Mouse (Mus musculus) NIH3T3 (cell line): ENCODE data around the gene Kcna7.
"Not testable (repeated sequence)": the region's sequence is repeated elsewhere in the genome, so short reads cannot be mapped to it uniquely, and the experiment has no call there.

Experiments used
- DNase-seq: peaks from one replicate; pipeline ENCODE4 v3.0.0-alpha.2; 2012; ENCODE audit warnings: low read depth

The Kcna7 gene

GRCm38 (mm10) chr7:45405091-45406075, at the start of gene Kcna7:
TSS of gene Kcna7 (plus strand) at chr7:45405653.
- peak; percentile 77 for DNase-seq

GRCm38 (mm10) chr7:45356087-45356486, 49.4 kb upstream of the Kcna7 start:
- DNase-seq = no peak

GRCm38 (mm10) chr7:45359081-45359480, 46.4 kb upstream of the Kcna7 start:
- not testable (repeated sequence) for DNase-seq

- no peak for DNase-seq
Observed at GRCm38 (mm10) chr7:45360404-45361125, 44.9 kb upstream of the Kcna7 start.

- no peak for DNase-seq
Observed at GRCm38 (mm10) chr7:45361243-45361804, 44.1 kb upstream of the Kcna7 start.

GRCm38 (mm10) chr7:45362801-45363200, 42.7 kb upstream of the Kcna7 start:
- DNase-seq = peak; percentile 49

GRCm38 (mm10) chr7:45363983-45364382, 41.5 kb upstream of the Kcna7 start:
- no peak for DNase-seq

GRCm38 (mm10) chr7:45365742-45366651, 39.5 kb upstream of the Kcna7 start:
- DNase-seq = peak; percentile 85

- DNase-seq = no peak
Observed at GRCm38 (mm10) chr7:45366652-45367019, 38.8 kb upstream of the Kcna7 start, which contains the start of gene Ppfia3. TSS of gene Ppfia3 (minus strand) at chr7:45367019.

- peak; percentile 98 for DNase-seq
Observed at GRCm38 (mm10) chr7:45367020-45367880, 38.2 kb upstream of the Kcna7 start.

- no peak for DNase-seq
Observed at GRCm38 (mm10) chr7:45368178-45368577, 37.3 kb upstream of the Kcna7 start.

GRCm38 (mm10) chr7:45369022-45369745, 36.3 kb upstream of the Kcna7 start:
- no peak for DNase-seq

GRCm38 (mm10) chr7:45369836-45370474, 35.5 kb upstream of the Kcna7 start:
- DNase-seq = no peak

GRCm38 (mm10) chr7:45370475-45371311, 34.8 kb upstream of the Kcna7 start, which contains the start of gene Lin7b:
TSS of gene Lin7b (minus strand) at chr7:45370583.
- DNase-seq = peak; percentile 28

GRCm38 (mm10) chr7:45372371-45372770, 33.1 kb upstream of the Kcna7 start:
- DNase-seq = no peak

GRCm38 (mm10) chr7:45374620-45375019, 30.8 kb upstream of the Kcna7 start:
- DNase-seq = no peak

- DNase-seq = no peak
Observed at GRCm38 (mm10) chr7:45376057-45376456, 29.4 kb upstream of the Kcna7 start.

GRCm38 (mm10) chr7:45386077-45386476, 19.4 kb upstream of the Kcna7 start:
- DNase-seq = peak; percentile 48
